Mouse (Mus musculus) lung, adult 2 months (tissue): ENCODE measurements around the gene Vmn2r25.

Experiments
- CTCF ChIP-seq: fragments of 200-500 bp; IDR thresholded peaks from 2 replicates; pipeline ENCODE4 v1.5.1; 2011; ENCODE audit warnings: mild to moderate bottlenecking, low read length, control low read depth; ENCODE audit not compliant: insufficient read depth
- POLR2A ChIP-seq: fragments of 200-500 bp; IDR thresholded peaks from 2 replicates; pipeline ENCODE4 v1.6.1; 2011; ENCODE audit warnings: low read depth, mild to moderate bottlenecking, control low read depth, low read length, borderline replicate concordance; ENCODE audit errors: extremely low read depth

GRCm38 (mm10) chr6:123784857-123785256 is 68.4 kb downstream of the Vmn2r25 start:
- no peak for TF ChIP-seq POLR2A
- TF ChIP-seq CTCF, result no peak
